Mouse (Mus musculus) kidney, adult 2 months (tissue): Measurements from ENCODE around the gene Maea. TPM values are rescaled to one million over a fixed set of nuclear protein-coding genes. Genes with fewer than 3 reads are reported as not detected.
A peak's percentile ranks its signal among the peaks of the same experiment; 100 is the strongest.

Experiments
- DNase-seq: peaks from one replicate; pipeline ENCODE4 v3.0.0; 2021
- H3K27ac ChIP-seq: fragments of 200-500 bp; 2 replicates; pipeline ENCODE4 v1.5.1; 2012; ENCODE audit warnings: low read depth, low read length, control low read depth, inconsistent platforms; ENCODE audit not compliant: insufficient read depth
- H3K27me3 ChIP-seq: fragments of 200-500 bp; replicated peaks from 2 replicates; pipeline ENCODE4 v1.6.1; 2012; ENCODE audit warnings: mild to moderate bottlenecking, moderate library complexity, low read length, inconsistent platforms; ENCODE audit not compliant: control insufficient read depth, insufficient read depth
- H3K36me3 ChIP-seq: fragments of 200-500 bp; 2 replicates; pipeline ENCODE4 v1.6.1; 2012; ENCODE audit warnings: mild to moderate bottlenecking, moderate library complexity, low read length, inconsistent platforms; ENCODE audit not compliant: control insufficient read depth, insufficient read depth
- H3K4me1 ChIP-seq: fragments of 200-500 bp; 2 replicates; pipeline ENCODE4 v1.6.1; 2011; ENCODE audit warnings: low read length; ENCODE audit not compliant: control insufficient read depth, insufficient read depth
- H3K4me3 ChIP-seq: fragments of 200-500 bp; 2 replicates; pipeline ENCODE4 v1.5.1; 2011; ENCODE audit warnings: mild to moderate bottlenecking, low read depth, low read length, control low read depth; ENCODE audit not compliant: insufficient read depth
- CTCF ChIP-seq: fragments of 200-500 bp; conservative IDR thresholded peaks from 2 replicates; pipeline ENCODE4 v1.5.1; 2011; ENCODE audit warnings: low read depth, mild to moderate bottlenecking, control low read depth, low read length, moderate library complexity, mixed read lengths; ENCODE audit not compliant: insufficient read depth, insufficient read length
- POLR2A ChIP-seq: fragments of 200-500 bp; IDR thresholded peaks from one replicate; pipeline ENCODE4 v1.6.1; 2011; ENCODE audit warnings: low read depth, low read length, control low read depth
- WGBS: fragments of 180-500 bp; shearing (Covaris S2); methylation state at CpG from one replicate; pipeline ENCODE4 v1.1.7; 2018; 5-methylcytosine and 5-hydroxymethylcytosine counted together
- polyA plus RNA-seq: library from polyadenylated mRNA; depleted of rRNA; stranded (reverse); fragments of >200 nt; gene quantifications from 2 replicates; pipeline ENCODE4 v1.2.3, GENCODE M21; 2012; rRNA removed

Gene Maea
- polyA plus RNA-seq, 1 experiment: 109 TPM

DNA sequence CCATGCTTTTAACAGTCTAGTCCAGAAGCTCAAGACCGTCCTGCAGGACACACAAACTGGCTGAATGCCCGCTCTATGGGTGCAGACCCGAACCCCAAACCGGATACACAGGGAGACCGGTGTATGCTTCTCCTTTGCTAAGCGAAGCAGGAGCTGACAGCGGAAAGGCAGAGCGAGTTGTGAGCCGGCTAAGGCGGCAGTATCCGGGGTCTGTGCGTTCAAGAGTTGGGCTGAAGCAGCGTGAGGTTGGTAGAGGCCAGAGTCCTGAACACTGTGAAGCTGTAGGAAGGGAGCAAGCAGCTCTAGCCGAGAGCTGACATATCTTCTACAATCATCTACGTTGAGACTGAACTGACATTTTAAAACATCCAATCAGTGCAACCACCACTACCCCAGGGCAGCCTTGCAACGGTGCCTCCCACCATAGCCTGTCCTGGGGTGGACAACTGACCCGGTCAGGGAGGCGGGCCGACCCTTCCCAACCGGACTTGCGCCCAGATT is 42.5 kb downstream of the Maea start:
- DNase-seq: no peak

DNA sequence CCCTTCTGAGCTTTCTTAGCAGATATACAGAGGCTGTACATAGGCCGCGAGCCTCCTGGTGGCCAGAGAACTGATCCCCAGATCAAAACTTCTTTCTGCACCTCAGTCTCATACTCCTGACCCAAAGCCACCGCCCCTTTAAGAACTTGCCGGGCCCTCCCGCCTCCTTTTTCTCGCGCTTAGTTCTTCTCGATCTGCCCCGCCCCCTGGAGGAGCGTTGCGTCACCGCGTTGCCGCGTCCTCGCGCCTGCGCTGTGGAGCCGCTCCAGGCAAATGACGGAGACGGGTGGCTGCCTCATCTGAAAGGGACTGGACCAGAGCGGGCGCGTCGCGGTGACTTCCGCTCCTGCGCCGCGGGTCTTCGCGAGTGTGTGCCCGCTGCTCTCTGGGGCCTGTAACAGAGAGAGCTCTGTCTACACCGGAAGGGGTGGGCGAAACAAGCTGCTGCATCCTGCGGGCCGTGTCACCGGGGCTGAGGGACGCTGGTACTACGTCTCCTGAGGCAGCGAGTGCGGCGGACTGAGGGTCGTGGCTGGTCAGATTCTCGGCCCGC is 43.1 kb downstream of the Maea start, which contains the start of gene Uvssa:
Uvssa (plus strand) TSS at position 248 of the 553 bp plus-strand sequence.
- no peaks in the 10 kb centered on the region for H3K27me3 ChIP-seq
- peaks cover 2% of the 10 kb centered on the region for H3K36me3 ChIP-seq
- TF ChIP-seq CTCF (peak; percentile 31; the same call in 1 of the 2 replicates), POLR2A (peak; percentile 75)
- DNase-seq: peak; percentile 99
- peak within 1 kb of the TSS; percentile 69 for H3K27ac ChIP-seq
- peak within 1 kb of the TSS; percentile 62 for H3K4me3 ChIP-seq
- H3K4me1 ChIP-seq: peaks cover 4% of the 10 kb centered on the region; the same call in 1 of the 2 replicates
- 1% methylated on average over 46 of the region's 46 CpGs for WGBS

More for the DNA sequence above, 42.5 kb downstream of the Maea start:
- Histone ChIP-seq H3K27me3 (no peaks in the 10 kb centered on the region), H3K27ac (peak overlapping the region; percentile 69), H3K4me1 (peaks cover 4% of the 10 kb centered on the region; the same call in 1 of the 2 replicates), H3K36me3 (peaks cover 2% of the 10 kb centered on the region), H3K4me3 (peak overlapping the region; percentile 51)
- TF ChIP-seq CTCF: no peak
- no peak for TF ChIP-seq POLR2A
- WGBS: under 1% methylated on average over 21 of the region's 21 CpGs

DNA sequence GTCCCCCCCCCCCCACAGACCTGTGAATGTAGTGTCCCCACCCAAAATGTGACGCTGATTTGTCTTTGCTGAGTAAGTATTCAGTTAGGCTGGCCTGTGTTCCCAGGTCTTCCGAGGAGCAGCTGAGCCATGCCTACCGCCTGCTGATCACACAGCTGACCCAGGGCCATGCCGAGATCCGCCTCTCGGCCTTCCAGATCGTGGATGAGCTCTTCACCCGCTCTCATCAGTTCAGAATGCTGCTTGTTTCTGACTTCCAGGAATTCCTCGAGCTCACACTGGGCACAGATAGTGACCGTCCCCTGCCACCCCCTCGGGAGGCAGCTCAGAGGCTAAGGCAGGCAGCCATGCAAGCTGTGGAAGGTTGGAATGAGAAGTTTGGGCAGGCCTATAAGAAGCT is 52.2 kb downstream of the Maea start:
- no peaks in the 10 kb centered on the region; the same call in 1 of the 2 replicates for H3K36me3 ChIP-seq
- H3K4me3 ChIP-seq: no peak overlapping the region
- H3K27ac ChIP-seq: no peak overlapping the region
- no peak for DNase-seq
- H3K27me3 ChIP-seq: no peaks in the 10 kb centered on the region
- TF ChIP-seq POLR2A: no peak
- TF ChIP-seq CTCF: no peak
- no peaks in the 10 kb centered on the region for H3K4me1 ChIP-seq
- whole genome bisulfite sequencing: 91% methylated on average over 11 of the region's 11 CpGs

DNA sequence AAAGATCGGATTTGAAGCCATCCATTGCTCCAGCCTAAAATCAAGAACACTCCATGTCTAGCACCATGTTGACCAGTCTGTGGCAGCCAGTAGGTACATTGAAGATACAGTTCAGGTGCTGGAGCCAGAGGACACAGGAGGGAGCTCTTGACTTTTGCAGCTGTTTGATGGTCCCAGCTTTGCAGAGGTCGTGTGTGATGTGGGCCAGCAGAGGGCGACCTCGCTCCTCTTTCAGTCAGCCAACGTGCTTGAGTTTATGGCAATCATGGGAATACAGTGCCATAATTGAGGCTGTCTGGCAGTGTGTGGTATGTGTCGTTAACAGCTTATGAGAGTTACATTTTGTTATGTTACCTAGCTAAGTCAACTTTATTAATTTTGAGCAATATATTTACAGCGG is 58.5 kb downstream of the Maea start:
- 20% methylated on average over 7 of the region's 7 CpGs for WGBS
- no peaks in the 10 kb centered on the region for H3K36me3 ChIP-seq
- no peaks in the 10 kb centered on the region for H3K27me3 ChIP-seq
- H3K27ac ChIP-seq: no peak overlapping the region
- TF ChIP-seq CTCF (peak; percentile 100; the same call in 1 of the 2 replicates), POLR2A (no peak)
- no peaks in the 10 kb centered on the region for H3K4me1 ChIP-seq
- no peak overlapping the region for H3K4me3 ChIP-seq
- DNase-seq: peak; percentile 82

DNA sequence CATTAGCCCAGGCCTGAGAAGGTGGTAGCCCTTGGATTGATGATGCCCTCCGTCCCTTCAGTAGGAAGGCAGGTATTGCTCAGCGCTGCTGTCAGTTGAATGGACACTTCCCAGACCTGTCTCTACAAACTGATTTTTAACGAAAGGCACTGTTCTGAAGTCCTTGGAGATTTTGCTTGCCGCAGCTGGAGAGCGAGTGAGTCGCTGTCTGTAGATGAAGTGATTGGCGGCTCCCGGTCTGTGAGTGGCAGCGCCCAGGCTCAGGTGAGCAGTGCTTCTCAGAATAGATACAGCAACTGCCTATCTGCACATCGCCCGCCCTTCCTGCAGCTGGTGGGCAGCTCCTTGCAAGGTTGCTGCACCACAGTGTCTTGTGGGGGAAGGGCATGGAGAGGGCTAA is 60.4 kb downstream of the Maea start:
- Histone ChIP-seq H3K4me1 (no peaks in the 10 kb centered on the region), H3K4me3 (no peak overlapping the region), H3K36me3 (no peaks in the 10 kb centered on the region), H3K27me3 (no peaks in the 10 kb centered on the region), H3K27ac (no peak overlapping the region)
- no peak for DNase-seq
- no peak for TF ChIP-seq POLR2A
- TF ChIP-seq CTCF: no peak
- WGBS: 95% methylated on average over 11 of the region's 11 CpGs

DNA sequence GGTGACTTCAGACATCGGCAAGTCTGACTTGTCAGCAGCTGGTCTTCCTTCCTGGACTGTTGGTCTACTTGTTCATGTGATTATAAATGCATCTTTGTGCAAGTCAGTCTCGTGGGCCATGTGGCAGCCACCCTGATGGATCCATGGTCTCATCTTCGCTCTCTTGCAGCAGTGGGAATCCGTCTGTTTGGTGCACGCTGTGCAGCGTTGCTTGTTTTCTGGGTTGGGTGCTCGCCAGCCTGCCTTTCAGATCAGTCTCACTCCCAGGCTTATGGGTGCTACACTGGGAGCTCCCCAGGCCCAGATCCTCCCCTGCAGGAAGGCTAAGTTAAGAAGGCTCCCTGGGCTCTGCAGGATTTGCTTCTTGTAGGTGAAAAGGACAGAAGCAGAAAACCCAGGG is 61.5 kb downstream of the Maea start:
- Histone ChIP-seq H3K36me3 (no peaks in the 10 kb centered on the region), H3K27ac (no peak overlapping the region), H3K27me3 (no peaks in the 10 kb centered on the region), H3K4me3 (no peak overlapping the region), H3K4me1 (no peaks in the 10 kb centered on the region)
- WGBS: 91% methylated on average over 7 of the region's 7 CpGs
- TF ChIP-seq POLR2A (no peak), CTCF (no peak)
- DNase-seq: no peak

DNA sequence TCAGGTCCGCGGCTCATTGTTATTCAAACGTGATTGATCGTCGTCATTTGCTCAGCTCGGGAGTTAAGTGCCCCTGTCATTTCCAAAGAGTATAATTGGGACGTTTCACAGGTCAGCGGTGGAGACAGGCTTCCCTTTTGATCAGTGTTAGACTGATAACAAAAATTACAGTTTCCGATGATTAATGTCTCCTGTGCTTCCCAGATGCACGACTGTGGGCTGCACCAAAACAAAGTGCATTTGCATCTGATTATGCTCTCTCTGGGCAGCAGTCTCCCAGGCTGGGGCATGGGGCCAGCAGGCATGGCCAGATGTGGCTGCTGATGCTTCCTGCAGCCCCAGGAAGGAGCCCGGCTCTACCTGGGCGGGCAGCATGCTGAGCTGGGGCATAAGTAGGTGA is 65.5 kb downstream of the Maea start:
- Histone ChIP-seq H3K36me3 (no peaks in the 10 kb centered on the region), H3K4me1 (no peaks in the 10 kb centered on the region), H3K27me3 (no peaks in the 10 kb centered on the region), H3K27ac (no peak overlapping the region), H3K4me3 (no peak overlapping the region)
- TF ChIP-seq CTCF: no peak
- TF ChIP-seq POLR2A: no peak
- no peak for DNase-seq
- 68% methylated on average over 12 of the region's 12 CpGs for whole genome bisulfite sequencing

DNA sequence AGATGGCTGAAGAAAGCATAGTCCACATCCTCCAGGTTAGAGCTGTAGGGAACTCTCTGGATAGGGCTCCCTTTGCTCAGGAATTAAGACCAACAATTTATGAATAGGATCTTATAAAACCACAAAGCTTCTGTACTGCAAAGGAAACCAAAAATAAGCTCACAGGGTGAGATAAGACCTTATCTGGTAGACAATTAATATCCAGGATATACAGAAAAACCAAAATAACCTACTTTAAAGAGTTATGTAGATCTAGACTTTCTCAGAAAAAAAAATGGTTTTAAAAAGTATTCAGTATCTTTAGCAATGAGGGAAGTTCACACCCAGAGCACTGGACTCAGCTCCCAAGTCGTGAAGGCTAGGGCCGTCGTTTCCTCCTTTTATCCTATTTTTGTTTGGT is 85.0 kb downstream of the Maea start:
- no peak overlapping the region for H3K27ac ChIP-seq
- no peaks in the 10 kb centered on the region for H3K4me1 ChIP-seq
- no peaks in the 10 kb centered on the region for H3K36me3 ChIP-seq
- TF ChIP-seq CTCF (no peak), POLR2A (no peak)
- no peak for DNase-seq
- H3K27me3 ChIP-seq: no peaks in the 10 kb centered on the region
- H3K4me3 ChIP-seq: no peak overlapping the region
- WGBS: 55% methylated on average over 3 of the region's 3 CpGs

Other genes with a start within 250 kb of the Maea start
- gene Slc5a1, start 231.3 kb upstream of the Maea start, polyA plus RNA-seq: 31.2 and 40.0 TPM in 2 replicates
- 1.5 and 2.5 TPM in 2 replicates for gene Spon2, start 117.1 kb upstream of the Maea start, polyA plus RNA-seq
- gene Ctbp1, start 60.5 kb upstream of the Maea start, polyA plus RNA-seq: 209 and 253 TPM in 2 replicates
- 4.3 and 5.4 TPM in 2 replicates for gene Uvssa, start 43.0 kb downstream of the Maea start, polyA plus RNA-seq
- gene Nkx1-1, start 98.5 kb downstream of the Maea start, polyA plus RNA-seq: not detected in 2 replicates